Mouse (Mus musculus) cerebellum, postnatal 4 days (tissue): Measurements from ENCODE around the gene Tnip3.

ENCODE experiments used
- DNase-seq, 2 experiments: peaks; one replicate each; pipeline ENCODE4 v3.0.0; 2022; ENCODE audit warnings: low spot score in 2 of 2, mixed read lengths in 1 of 2

The Tnip3 gene

GRCm38 (mm10) chr6:65646408-65646807 lies 121.3 kb downstream of the Tnip3 start:
- DNase-seq = no peak

- DNase-seq = no peak
These were observed 122.6 kb downstream of the Tnip3 start for GRCm38 (mm10) chr6:65647731-65648130.

- no peak for DNase-seq
These were observed 126.3 kb downstream of the Tnip3 start for GRCm38 (mm10) chr6:65651376-65651775.

GRCm38 (mm10) chr6:65661272-65661671 lies 136.2 kb downstream of the Tnip3 start:
- no peak for DNase-seq

GRCm38 (mm10) chr6:65662050-65662449 lies 136.9 kb downstream of the Tnip3 start:
- DNase-seq = no peak

- no peak for DNase-seq
These were observed 138.9 kb downstream of the Tnip3 start for GRCm38 (mm10) chr6:65663990-65664389.

GRCm38 (mm10) chr6:65666295-65666694 lies 141.2 kb downstream of the Tnip3 start:
- DNase-seq = no peak

- DNase-seq = no peak
These were observed 144.9 kb downstream of the Tnip3 start for GRCm38 (mm10) chr6:65669971-65670370.

GRCm38 (mm10) chr6:65670981-65671411 lies 145.9 kb downstream of the Tnip3 start:
- DNase-seq = peak in 1 of 2 experiments; percentile 10

GRCm38 (mm10) chr6:65671451-65671850 lies 146.3 kb downstream of the Tnip3 start, which contains the start of gene Ndnf:
Gene Ndnf (plus strand): TSS chr6:65671590.
- DNase-seq = peak; percentile 40 to 59

- DNase-seq = peak in 1 of 2 experiments; percentile 4
These were observed 147.3 kb downstream of the Tnip3 start for GRCm38 (mm10) chr6:65672131-65673031.
